Mouse (Mus musculus) activated CD4-positive, CD25-positive, alpha-beta regulatory T cell, adult 4 months (primary cell): ENCODE data around the gene Iapp. TPM values are rescaled to one million over a fixed set of nuclear protein-coding genes. Genes with fewer than 3 reads are reported as not detected.
"Not testable (repeated sequence)": the region's sequence is repeated elsewhere in the genome, so short reads cannot be mapped to it uniquely, and the experiment has no call there.

Experiments
- ATAC-seq: one replicate; pipeline ENCODE4 v1.8.0; 2017
- polyA plus RNA-seq, 2 experiments: library from polyadenylated mRNA; unstranded; fragments of 100-300 nt; shearing (Covaris generic); gene quantifications; one replicate each; pipeline ENCODE4 v1.2.1; 2017

Gene Iapp
- not detected for polyA plus RNA-seq

DNA sequence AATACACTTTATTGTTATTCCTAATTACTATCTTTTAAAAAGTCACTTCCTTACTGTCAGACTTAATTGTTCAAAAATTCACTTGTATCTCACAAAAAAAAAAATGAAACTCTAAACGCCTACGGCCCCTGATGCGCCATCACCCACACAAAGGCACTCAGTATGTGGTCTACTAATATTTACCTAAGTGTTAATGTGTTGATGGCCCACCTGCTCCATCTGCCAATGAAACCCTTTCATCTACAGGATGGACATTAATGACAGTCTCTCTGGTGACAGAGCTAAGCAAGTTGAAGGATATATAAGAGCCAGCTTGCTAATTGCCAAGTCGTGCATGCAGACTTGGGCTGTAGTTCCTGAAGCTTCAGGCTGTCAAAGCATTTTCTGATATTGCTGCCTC lies at the start of gene Iapp:
Gene Iapp (plus strand): TSS at position 326 of the 400 bp plus-strand sequence.
- ATAC-seq: no peak

DNA sequence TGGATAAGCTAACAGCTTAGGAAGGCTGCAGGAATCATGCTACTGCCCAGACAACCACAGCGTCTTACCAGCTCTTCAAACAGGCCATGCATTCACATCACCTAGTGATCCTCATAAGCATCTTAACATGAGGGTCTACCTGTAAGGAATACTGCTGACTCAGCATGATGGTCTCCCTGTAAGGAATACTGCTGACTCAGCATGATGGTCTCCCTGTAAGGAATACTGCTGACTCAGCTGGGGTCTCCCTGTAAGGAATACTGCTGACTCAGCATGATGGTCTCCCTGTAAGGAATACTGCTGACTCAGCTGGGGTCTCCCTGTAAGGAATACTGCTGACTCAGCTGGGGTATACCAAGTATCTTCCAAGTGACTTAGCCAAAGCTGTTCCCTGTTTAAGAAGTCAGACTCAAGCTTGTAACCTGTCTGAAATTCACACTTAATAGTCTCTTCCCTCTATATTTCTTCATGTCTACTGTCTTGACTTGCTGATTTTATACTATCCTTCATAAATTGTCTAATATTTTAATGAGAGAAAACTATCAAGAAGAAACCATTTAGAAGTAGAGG lies 47.4 kb upstream of the Iapp start:
- ATAC-seq: not testable (repeated sequence)

DNA sequence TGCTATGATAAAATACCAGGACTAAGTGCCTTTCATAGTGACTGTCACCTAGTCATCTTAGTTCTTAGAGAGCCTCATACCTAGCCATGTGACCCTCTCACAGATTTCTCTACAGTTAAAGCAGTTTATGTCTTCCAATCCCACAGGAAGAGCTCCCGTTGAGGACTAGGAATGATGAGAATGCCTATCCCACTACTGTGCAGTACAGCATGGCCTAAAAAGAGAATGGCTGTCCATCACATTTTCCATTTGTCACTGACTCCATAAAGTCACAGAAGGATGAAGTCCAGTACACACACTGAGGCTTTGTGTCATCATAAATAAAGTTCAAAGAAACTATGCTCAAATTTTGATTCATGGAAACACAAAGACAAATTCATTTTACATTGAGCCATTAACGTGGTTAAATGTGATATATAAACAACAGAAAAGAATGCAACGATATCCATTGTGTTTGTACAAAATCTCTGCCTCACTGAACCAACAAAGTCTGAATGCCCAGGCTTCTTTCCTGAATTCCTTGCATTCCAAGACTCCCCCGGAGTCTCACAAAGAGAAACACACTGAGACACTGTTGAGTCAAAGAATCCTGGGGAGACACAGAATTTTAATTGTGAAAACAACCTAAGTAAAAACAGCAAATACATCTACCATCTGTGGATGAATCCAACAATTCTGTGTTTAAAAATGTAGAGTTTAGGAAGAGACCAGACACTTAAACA lies 22.3 kb upstream of the Iapp start:
- ATAC-seq: no peak

DNA sequence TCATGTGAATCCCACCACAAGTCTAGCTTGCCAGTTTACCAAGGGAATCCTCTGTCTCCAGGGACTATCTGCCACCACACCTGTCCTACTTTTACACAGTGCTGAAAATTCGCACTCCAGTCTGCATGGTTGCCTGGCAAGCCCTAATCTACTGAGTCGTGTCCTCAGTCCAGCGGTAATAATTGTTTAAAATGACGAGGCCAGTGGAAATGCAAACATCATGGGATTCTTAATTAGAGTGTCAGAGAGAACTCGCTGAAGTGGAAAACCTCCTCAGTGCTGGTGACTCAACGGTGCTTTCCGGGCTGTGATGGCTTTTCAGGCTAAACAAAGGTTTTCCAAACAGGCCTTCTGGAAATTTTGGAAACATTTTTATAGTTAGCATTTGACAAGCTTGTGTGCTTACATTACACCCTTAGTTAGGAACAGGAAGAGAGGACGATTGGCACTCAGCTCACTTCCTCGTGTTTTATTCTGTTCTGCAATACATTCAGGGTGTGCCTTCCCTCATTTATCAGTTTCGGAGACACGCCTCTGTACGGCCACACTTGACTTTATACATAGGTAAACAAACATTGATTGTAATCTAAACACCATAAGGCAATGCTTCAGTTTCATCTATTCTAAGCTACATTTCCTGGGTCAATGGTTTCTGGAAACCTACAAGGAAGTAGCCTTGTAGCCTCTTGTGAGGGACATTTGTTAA lies 8.7 kb upstream of the Iapp start:
- no peak for ATAC-seq

DNA sequence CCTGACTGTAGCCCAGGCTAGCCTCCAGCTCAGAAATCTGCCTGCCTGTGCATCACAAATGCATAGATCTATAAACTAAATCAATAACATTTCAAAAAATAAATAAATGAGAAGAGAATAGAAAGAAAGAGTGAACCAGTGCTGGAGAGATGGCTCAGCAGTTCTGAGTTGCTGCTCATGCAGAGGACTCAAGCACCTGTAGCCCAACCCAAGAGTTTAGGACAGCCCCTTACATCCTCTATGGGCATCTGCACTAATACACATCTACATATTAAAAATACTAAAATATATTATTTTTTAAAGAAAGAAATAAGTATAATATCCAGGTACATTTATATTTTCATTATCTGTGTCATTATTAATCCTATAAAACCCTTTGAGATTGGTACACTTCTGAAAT lies 6.9 kb downstream of the Iapp start:
- no peak for ATAC-seq

DNA sequence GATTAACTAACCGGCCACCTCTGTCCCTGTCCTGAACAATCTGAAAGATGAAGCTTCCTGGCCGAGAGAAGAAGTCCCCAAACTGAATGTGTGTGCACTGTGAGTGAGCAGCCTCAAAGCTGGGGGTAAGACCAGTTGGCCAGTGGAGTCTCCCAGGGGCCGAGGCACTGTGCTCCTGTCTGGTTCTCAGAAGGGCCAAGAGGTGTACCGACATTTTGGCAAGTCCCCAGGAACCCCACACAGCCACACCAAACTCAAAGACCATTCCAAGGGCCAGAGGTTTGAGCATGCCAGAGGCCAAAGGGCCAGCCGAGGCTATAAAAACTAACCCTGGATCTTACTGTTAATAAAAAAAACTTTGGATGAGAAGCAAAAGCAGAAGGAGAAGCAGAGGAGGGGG lies 16.1 kb downstream of the Iapp start:
- no peak for ATAC-seq

DNA sequence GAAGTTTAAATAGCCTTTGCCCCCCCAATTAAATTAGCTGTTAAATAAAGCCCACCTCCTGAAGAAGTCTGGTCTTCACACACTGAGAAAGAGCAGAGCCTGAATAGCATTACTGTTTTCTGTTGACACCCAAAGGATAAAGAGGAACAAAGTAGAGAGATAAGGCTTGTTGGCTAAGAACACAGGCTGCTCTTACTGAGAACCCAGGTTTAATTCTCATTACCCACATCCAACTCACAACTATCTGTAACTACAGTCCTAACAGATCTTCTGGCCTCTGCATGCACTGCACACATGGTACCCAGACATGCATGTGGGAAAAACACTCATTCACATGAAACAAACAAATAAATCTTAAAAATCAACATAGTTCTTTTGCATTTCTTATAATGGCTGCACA lies 18.9 kb downstream of the Iapp start:
- no peak for ATAC-seq

DNA sequence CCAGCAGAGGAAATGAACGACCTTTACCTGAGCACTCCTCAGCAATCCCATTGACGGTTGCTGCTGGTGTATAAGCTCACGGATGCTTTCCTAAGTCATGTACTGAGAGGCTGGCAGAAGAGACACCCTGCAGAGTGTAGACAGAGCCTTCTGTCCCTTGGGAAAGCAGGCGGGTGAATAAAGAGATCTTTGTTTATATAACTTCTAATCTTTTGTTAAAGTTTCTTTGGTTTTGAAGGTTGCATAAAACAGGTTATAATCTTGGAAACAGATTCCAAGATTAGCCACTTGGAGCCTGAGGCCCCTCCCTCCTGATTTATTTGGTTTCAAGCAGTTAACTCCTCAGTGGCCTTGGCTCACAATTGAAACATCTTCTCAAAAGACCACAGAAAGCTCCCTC lies 24.7 kb downstream of the Iapp start, which contains the start of gene Slco1a5:
Gene Slco1a5 (minus strand): TSS at position 101 of the 400 bp plus-strand sequence.
- no peak for ATAC-seq

DNA sequence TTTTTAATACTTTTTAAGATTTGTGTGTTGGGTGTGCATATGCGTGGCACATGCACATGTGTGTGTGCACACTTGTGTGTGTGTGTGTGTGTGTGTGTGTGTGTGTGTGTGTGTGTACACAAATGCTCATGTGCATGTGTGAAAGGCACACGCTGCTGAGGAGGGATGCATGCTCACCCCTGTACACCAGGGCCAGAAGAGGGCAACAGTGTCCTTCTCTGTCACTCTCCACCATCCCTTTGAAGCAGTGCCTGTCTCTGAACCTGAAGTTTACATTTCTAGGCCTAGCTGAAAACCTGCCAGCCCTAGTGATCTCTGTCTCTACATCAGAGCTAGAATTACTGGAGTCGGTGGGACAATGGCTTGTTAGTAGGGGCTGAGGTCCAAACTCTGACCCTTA lies 28.4 kb downstream of the Iapp start:
- ATAC-seq: no peak

DNA sequence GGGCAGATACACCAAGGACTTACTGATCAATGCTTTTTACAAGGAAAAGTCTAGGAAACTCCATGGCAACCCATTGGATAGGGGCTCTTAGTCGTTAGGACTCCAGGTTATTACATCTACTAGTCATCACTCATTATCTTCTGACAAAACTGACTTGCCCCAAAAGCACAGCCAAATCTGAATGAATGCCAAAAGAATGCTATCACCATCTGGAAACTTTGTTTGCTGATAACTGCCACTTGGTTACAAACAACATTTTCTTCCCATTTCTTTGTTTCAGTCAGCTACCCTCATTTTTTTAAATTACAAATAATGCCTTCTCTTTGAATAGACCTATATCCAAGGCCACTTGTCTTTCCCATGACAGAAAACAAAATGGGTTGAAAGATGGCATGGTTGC lies 31.0 kb downstream of the Iapp start:
- no peak for ATAC-seq

DNA sequence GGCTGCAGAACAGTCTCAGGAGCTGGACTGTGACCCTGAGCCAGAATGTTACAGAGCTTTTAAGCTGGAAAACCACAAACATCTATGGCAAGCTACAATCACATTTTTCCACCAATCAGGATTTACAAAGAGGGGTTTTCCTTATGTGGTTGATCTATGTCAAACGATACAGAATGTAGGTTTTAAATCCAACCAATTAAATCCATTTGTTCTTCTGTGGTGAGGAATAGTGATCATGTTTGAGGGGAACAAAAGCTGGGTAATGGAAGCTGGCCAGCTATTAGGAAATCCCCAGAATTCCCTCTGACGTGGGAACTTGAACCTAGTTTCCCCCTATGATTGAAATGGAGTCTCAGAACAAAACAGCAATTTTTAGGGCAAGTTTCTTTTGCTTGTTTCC lies 40.7 kb downstream of the Iapp start:
- no peak for ATAC-seq

DNA sequence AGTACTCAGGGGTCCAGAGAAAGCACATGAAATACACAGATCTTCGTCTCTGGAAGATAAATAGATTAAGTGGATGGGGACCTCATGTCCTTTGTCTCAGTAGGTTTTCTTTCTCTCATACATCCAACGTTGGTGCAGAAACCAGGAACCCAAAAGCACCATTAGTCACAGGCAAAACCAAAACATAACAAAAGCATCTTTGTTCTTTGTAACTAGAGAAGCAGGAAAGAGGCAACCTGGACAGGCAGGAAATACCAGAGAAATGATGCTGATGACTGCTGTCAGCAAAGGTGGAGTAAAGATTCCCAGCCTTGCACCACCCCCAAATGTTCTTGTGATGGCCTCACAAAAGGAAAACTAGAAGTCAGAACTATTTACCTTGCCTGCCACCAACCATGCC lies 41.4 kb downstream of the Iapp start:
- ATAC-seq: no peak

DNA sequence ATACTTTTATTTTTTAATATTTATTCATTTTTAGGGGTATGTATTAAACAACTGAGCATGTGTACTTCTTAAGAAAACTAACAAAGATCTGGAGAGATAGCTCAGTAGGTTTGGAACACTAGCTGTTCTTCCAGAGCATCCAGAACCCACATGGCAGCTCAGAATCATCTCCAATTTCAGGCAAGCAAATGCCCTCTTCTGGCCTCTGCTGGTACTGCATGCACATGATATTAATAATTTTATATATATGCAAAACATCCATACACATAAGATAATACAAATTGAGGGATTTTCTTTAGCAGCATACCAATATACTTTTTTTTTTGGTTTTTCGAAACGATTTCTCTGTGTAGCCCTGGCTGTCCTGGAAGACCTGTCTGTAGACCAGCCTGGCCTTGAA lies 45.3 kb downstream of the Iapp start:
- no peak for ATAC-seq

DNA sequence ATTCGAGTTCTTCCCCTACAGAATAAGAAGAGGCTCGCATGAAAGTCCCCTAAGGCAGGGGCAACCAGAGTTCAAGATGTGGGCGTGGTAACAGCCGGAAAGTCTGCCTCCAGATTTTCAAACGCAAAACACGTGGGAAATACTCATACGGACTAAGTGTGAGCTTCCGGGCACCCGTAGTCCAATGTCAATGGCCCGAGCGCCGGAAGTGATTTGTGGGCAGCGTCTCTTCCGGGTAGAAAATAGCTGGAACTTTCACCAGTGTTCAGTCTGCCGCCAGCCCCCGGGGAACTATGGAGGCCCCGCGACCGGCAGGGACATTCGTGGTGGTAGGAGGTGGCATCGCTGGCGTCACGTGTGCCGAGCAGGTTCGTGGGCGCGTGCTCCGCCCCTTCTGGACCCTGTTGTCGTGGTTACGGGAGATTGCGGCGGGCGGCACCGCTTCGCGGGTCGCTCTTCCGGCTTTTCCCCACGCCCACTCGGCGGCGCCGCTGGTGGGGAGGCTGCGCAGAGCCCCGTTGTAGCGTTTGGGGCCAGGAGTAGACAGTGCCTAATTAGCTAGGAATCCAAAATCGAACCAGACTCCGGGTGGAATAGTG lies 47.3 kb downstream of the Iapp start, which contains the start of gene Pyroxd1:
Gene Pyroxd1 (plus strand): TSS at position 215 of the 599 bp plus-strand sequence.
- peak; percentile 88 for ATAC-seq

DNA sequence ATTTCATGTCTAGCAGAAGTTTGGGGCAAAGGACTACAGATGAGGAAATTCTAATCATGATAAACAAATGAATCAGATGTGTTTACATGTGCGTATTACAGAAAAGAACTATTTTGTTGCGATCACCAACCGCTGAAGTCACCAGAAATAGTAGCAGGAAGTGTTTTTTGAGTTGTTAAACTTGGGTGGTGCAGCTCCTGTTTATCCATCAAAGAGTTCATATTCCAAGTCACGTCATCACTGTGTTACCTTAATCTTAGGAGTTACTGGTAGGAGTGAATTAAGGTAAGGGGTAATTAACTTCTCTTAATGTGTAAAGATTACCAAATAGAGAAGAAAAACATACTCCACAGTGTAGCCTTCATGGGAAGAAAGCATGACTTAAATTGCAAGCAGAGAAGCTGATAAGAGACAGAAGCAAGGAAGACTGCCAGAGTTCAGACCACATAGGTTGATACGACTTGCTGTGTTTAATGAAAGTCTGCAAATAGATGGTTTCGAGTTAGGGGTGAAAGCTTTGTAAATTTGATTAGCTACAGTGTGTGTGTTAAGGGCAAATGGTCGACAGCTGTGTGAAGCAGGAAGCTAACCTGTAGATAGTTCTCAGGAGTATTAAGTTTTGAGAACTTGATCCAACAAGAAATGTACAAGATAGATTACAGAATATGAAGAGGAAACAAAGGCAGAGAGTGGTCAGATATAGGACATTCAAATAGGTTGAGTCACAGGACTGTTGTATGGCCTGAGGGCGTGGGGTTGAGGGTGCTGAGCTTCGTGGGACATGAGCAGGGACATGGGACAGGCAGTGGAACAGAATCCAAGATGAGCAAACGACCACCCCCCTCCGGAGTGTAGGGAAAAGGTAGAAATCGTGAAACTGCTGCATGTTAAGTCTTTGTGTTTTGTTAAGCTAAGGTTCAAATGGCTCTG lies 48.2 kb downstream of the Iapp start:
- ATAC-seq: no peak

DNA sequence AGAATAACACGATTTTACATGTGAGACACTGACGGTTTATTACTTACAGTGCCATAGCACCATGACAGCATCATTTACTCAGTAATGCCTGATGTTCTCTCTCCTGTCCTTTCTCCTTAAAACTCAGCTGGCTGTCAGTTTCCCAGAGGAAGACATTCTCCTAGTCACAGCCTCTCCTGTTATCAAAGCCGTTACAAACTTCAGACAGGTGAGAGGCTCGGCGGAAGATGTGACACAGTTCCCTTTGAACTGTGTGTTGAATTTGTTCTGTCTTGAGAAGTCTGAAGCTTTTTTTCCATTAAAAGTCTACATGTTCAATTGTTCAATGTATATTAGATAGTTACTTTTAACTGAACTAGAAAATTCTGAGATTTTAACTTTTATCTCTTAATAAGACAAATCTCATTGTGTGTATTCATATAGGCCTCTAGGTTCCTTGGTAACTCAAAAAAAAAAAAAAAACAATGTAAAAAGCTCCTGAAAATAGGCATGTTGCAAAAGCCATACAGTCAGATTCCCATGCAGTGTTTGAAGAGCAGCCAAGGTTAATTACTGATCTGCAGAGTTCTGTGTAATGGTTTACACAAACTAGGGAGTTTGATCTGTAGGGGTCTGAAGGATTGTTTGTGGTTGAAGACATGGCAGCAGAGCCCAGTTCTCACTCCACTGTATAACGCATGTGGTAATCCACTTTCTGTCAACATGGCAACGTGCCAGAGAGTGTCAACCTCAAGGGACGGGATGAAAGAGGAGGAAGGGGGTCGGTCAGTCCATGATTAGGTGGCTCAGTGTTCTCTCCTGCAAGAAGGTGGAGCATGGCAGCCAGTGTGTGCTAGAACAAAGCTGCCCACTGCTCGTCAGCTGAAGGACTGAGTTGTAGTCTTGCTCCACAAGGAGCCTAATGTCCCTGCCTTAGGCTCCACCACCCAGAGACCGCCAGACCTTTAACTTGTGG lies 49.5 kb downstream of the Iapp start:
- ATAC-seq: no peak

DNA sequence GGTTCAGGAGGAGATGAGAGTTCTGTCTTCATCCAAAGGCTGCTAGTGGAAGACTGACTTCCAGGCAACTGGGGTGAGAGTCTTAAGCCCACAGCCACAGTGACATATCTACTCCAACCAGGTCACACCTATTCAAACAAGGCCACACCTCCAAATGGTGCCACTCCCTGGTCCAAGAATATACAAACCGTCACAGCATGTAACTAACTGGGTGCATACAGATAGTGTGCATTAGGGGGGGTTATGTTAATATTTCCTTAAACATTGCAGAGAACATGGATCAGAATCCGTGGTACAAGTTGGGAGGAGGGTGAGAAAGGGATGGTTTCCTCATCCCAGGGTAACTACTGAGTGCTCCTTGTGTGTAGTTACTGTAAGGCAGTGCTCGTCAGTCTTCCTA lies 53.9 kb downstream of the Iapp start:
- ATAC-seq: not testable (repeated sequence)
